Mouse (Mus musculus): Measurements from ENCODE around the gene Opcml. TPM values are rescaled to one million over a fixed set of nuclear protein-coding genes. Genes with fewer than 3 reads are reported as not detected.

Opcml gene
- polyA plus RNA-seq, 1 experiment = 0.04 TPM

GRCm38 (mm10) chr9:28439433-28440191, 649.0 kb downstream of the Opcml start:
- no peaks in the 10 kb centered on the region for H3K4me1 ChIP-seq (ENCODE audit: control insufficient read depth, insufficient read depth, insufficient read length, low read length)
- no peak overlapping the region for H3K4me3 ChIP-seq (ENCODE audit: low read depth, low read length)
- TF ChIP-seq POLR2A (IDR thresholded peaks at IDR 0.05; ENCODE audit: low read depth, low read length) (no peak), CTCF (IDR thresholded peaks at IDR 0.05; ENCODE audit: extremely low read depth, insufficient read length, insufficient replicate concordance, low read depth, low read length) (no peak)
- no peak overlapping the region for H3K27ac ChIP-seq (ENCODE audit: insufficient read depth, low read depth, low read length)
- H3K27me3 ChIP-seq (ENCODE audit: control insufficient read depth, insufficient read depth, low read length) = no peaks in the 10 kb centered on the region
- 64% methylated on average over 5 of the region's 5 CpGs for WGBS
- H3K36me3 ChIP-seq (ENCODE audit: control insufficient read depth, insufficient read depth, low read length) = no peaks in the 10 kb centered on the region

GRCm38 (mm10) chr9:28440192-28440795, 649.7 kb downstream of the Opcml start:
- H3K27ac ChIP-seq (ENCODE audit: insufficient read depth, low read depth, low read length) = no peak overlapping the region
- no peak overlapping the region for H3K4me3 ChIP-seq (ENCODE audit: low read depth, low read length)
- H3K27me3 ChIP-seq (ENCODE audit: control insufficient read depth, insufficient read depth, low read length) = no peaks in the 10 kb centered on the region
- H3K4me1 ChIP-seq (ENCODE audit: control insufficient read depth, insufficient read depth, insufficient read length, low read length) = no peaks in the 10 kb centered on the region
- 81% methylated on average over 3 of the region's 3 CpGs for WGBS
- no peaks in the 10 kb centered on the region for H3K36me3 ChIP-seq (ENCODE audit: control insufficient read depth, insufficient read depth, low read length)
- TF ChIP-seq CTCF (IDR thresholded peaks at IDR 0.05; ENCODE audit: extremely low read depth, insufficient read length, insufficient replicate concordance, low read depth, low read length) (no peak), POLR2A (IDR thresholded peaks at IDR 0.05; ENCODE audit: low read depth, low read length) (no peak)

GRCm38 (mm10) chr9:28444485-28444884, 653.9 kb downstream of the Opcml start:
- TF ChIP-seq CTCF (IDR thresholded peaks at IDR 0.05; ENCODE audit: extremely low read depth, insufficient read length, insufficient replicate concordance, low read depth, low read length) (no peak), POLR2A (IDR thresholded peaks at IDR 0.05; ENCODE audit: low read depth, low read length) (no peak)
- Histone ChIP-seq H3K4me3 (ENCODE audit: low read depth, low read length) (no peak overlapping the region), H3K27ac (ENCODE audit: insufficient read depth, low read depth, low read length) (no peak overlapping the region), H3K36me3 (ENCODE audit: control insufficient read depth, insufficient read depth, low read length) (no peaks in the 10 kb centered on the region), H3K27me3 (ENCODE audit: control insufficient read depth, insufficient read depth, low read length) (no peaks in the 10 kb centered on the region), H3K4me1 (ENCODE audit: control insufficient read depth, insufficient read depth, insufficient read length, low read length) (no peaks in the 10 kb centered on the region)
- 80% methylated on average over 3 of the region's 3 CpGs for WGBS

GRCm38 (mm10) chr9:28444972-28445371, 654.4 kb downstream of the Opcml start:
- 77% methylated on average over 8 of the region's 8 CpGs for WGBS
- no peaks in the 10 kb centered on the region for H3K4me1 ChIP-seq (ENCODE audit: control insufficient read depth, insufficient read depth, insufficient read length, low read length)
- no peak overlapping the region for H3K4me3 ChIP-seq (ENCODE audit: low read depth, low read length)
- H3K36me3 ChIP-seq (ENCODE audit: control insufficient read depth, insufficient read depth, low read length) = no peaks in the 10 kb centered on the region
- H3K27ac ChIP-seq (ENCODE audit: insufficient read depth, low read depth, low read length) = no peak overlapping the region
- H3K27me3 ChIP-seq (ENCODE audit: control insufficient read depth, insufficient read depth, low read length) = no peaks in the 10 kb centered on the region
- TF ChIP-seq CTCF (IDR thresholded peaks at IDR 0.05; ENCODE audit: extremely low read depth, insufficient read length, insufficient replicate concordance, low read depth, low read length) (no peak), POLR2A (IDR thresholded peaks at IDR 0.05; ENCODE audit: low read depth, low read length) (no peak)

- 90% methylated on average over 1 of the region's 1 CpGs for WGBS
- no peak overlapping the region for H3K4me3 ChIP-seq (ENCODE audit: low read depth, low read length)
- H3K36me3 ChIP-seq (ENCODE audit: control insufficient read depth, insufficient read depth, low read length) = no peaks in the 10 kb centered on the region
- no peaks in the 10 kb centered on the region for H3K4me1 ChIP-seq (ENCODE audit: control insufficient read depth, insufficient read depth, insufficient read length, low read length)
- no peak overlapping the region for H3K27ac ChIP-seq (ENCODE audit: insufficient read depth, low read depth, low read length)
- H3K27me3 ChIP-seq (ENCODE audit: control insufficient read depth, insufficient read depth, low read length) = no peaks in the 10 kb centered on the region
- TF ChIP-seq CTCF (IDR thresholded peaks at IDR 0.05; ENCODE audit: extremely low read depth, insufficient read length, insufficient replicate concordance, low read depth, low read length) = no peak
- no peak for TF ChIP-seq POLR2A (IDR thresholded peaks at IDR 0.05; ENCODE audit: low read depth, low read length)
Observed at GRCm38 (mm10) chr9:28445863-28446262, 655.3 kb downstream of the Opcml start.

- TF ChIP-seq POLR2A (IDR thresholded peaks at IDR 0.05; ENCODE audit: low read depth, low read length) (no peak), CTCF (IDR thresholded peaks at IDR 0.05; ENCODE audit: extremely low read depth, insufficient read length, insufficient replicate concordance, low read depth, low read length) (no peak)
- Histone ChIP-seq H3K36me3 (ENCODE audit: control insufficient read depth, insufficient read depth, low read length) (no peaks in the 10 kb centered on the region), H3K27ac (ENCODE audit: insufficient read depth, low read depth, low read length) (no peak overlapping the region), H3K4me3 (ENCODE audit: low read depth, low read length) (no peak overlapping the region), H3K27me3 (ENCODE audit: control insufficient read depth, insufficient read depth, low read length) (no peaks in the 10 kb centered on the region), H3K4me1 (ENCODE audit: control insufficient read depth, insufficient read depth, insufficient read length, low read length) (no peaks in the 10 kb centered on the region)
- 86% methylated on average over 4 of the region's 4 CpGs for WGBS
Observed at GRCm38 (mm10) chr9:28446278-28447064, 655.9 kb downstream of the Opcml start.

- no peaks in the 10 kb centered on the region for H3K27me3 ChIP-seq (ENCODE audit: control insufficient read depth, insufficient read depth, low read length)
- no peaks in the 10 kb centered on the region for H3K36me3 ChIP-seq (ENCODE audit: control insufficient read depth, insufficient read depth, low read length)
- H3K27ac ChIP-seq (ENCODE audit: insufficient read depth, low read depth, low read length) = no peak overlapping the region
- TF ChIP-seq POLR2A (IDR thresholded peaks at IDR 0.05; ENCODE audit: low read depth, low read length) (no peak), CTCF (IDR thresholded peaks at IDR 0.05; ENCODE audit: extremely low read depth, insufficient read length, insufficient replicate concordance, low read depth, low read length) (no peak)
- H3K4me3 ChIP-seq (ENCODE audit: low read depth, low read length) = no peak overlapping the region
- 65% methylated on average over 2 of the region's 2 CpGs for WGBS
- no peaks in the 10 kb centered on the region for H3K4me1 ChIP-seq (ENCODE audit: control insufficient read depth, insufficient read depth, insufficient read length, low read length)
Observed at GRCm38 (mm10) chr9:28452509-28452908, 661.9 kb downstream of the Opcml start.

All from small intestine, adult 2 months (tissue).